Mouse (Mus musculus) MEL (cell line): ENCODE results near the gene Slc35c2.

ENCODE experiments used
- CTCF ChIP-seq, 3 experiments: IDR thresholded peaks in 2 of 3; conservative IDR thresholded peaks in 1 of 3; 2 replicates each; pipeline ENCODE4 v1.5.1; 2011 to 2012; ENCODE audit warnings: low read length in 3 of 3, low read depth in 2 of 3, mild to moderate bottlenecking in 2 of 3, improper control_type of control experiment in 1 of 3, inconsistent platforms in 1 of 3, mixed read lengths in 1 of 3, moderate library complexity in 1 of 3; ENCODE audit not compliant: control insufficient read depth in 1 of 3, insufficient read depth in 1 of 3, poor library complexity in 1 of 3, severe bottlenecking in 1 of 3
- EP300 ChIP-seq, 2 experiments: IDR thresholded peaks; 2 replicates each; pipeline ENCODE4 v1.6.1; 2011; ENCODE audit warnings: improper control_type of control experiment in 2 of 2, low read length in 2 of 2, low read depth in 1 of 2, mild to moderate bottlenecking in 1 of 2
- GATA1 ChIP-seq: IDR thresholded peaks from 2 replicates; pipeline ENCODE4 v1.6.1; 2011; ENCODE audit warnings: low read depth, low read length, improper control_type of control experiment
- MAFK ChIP-seq: IDR thresholded peaks from 2 replicates; pipeline ENCODE4 v1.6.1; 2011; ENCODE audit warnings: low read depth, mild to moderate bottlenecking, low read length, improper control_type of control experiment, borderline replicate concordance
- MAX ChIP-seq: IDR thresholded peaks from 2 replicates; pipeline ENCODE4 v1.6.1; 2011; ENCODE audit warnings: low read length, improper control_type of control experiment
- MXI1 ChIP-seq: IDR thresholded peaks from 2 replicates; pipeline ENCODE4 v1.6.1; 2011; ENCODE audit warnings: mild to moderate bottlenecking, low read depth, low read length, improper control_type of control experiment
- POLR2A ChIP-seq, 2 experiments: IDR thresholded peaks; 2 replicates each; pipeline ENCODE4 v1.6.1; 2011 to 2012; ENCODE audit warnings: low read length in 2 of 2, mild to moderate bottlenecking in 2 of 2, control low read depth in 1 of 2, improper control_type of control experiment in 1 of 2, low read depth in 1 of 2, moderate library complexity in 1 of 2; ENCODE audit not compliant: control insufficient read depth in 1 of 2, insufficient read depth in 1 of 2, poor library complexity in 1 of 2
- POLR2AphosphoS2 ChIP-seq: IDR thresholded peaks from 2 replicates; pipeline ENCODE4 v1.6.1; 2011; ENCODE audit warnings: low read length, improper control_type of control experiment
- TBP ChIP-seq: IDR thresholded peaks from 2 replicates; pipeline ENCODE4 v1.8.0; 2011; ENCODE audit warnings: low read depth, low read length, improper control_type of control experiment

DNA sequence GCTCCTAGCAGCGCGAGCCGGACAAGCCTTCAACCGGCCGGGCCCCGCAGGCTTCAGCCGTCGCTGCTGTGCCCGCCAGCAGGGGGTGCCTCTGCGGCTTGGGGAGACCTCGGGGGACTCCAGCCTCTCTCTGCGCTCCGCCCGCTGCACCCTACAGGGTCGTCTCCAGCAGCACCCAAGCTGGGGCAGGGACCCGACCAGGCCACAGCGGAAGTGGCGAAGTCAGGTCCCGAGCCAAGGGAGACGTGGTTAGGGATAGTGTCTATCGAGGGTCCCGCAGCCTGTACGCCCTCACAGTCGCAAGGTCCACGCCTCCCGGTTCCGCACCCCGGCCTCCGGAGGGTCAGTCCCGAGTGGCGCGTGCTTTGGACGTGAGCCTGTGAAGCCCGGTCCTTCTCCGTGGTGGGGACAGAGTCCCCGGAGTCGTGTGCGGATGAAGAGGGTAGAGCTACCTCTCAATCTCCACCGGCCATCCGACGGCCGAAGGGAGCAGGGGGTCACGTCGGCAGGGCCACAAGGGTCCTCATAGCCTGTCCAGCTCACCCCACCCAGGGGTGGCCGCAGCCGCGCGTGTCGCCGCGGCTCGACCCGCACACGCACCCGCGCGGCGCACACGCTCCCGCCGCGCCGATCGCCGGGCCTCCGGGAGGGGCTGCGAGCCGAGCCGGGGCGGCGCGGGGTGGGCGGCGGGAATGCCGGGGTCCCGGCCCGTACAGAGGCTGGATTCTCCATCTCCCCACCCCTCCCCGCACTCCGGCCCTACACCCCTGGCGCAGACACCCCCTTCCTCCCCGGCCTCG lies 54.0 kb downstream of the Slc35c2 start:
- TF ChIP-seq EP300 (IDR thresholded peaks at IDR 0.05; ENCODE audit: low read depth in 1 of 2, low read length in 2 of 2) (no peak), CTCF (IDR thresholded peaks at IDR 0.05 in 2 of 3, conservative IDR thresholded peaks at IDR 0.05 in 1 of 3; ENCODE audit: control insufficient read depth in 1 of 3, insufficient read depth in 1 of 3, low read depth in 2 of 3, low read length in 3 of 3, poor library complexity in 1 of 3, severe bottlenecking in 1 of 3) (no peak), POLR2A (IDR thresholded peaks at IDR 0.05; ENCODE audit: control insufficient read depth in 1 of 2, insufficient read depth in 1 of 2, low read depth in 1 of 2, low read length in 2 of 2, poor library complexity in 1 of 2) (no peak), MAFK (no peak), GATA1 (no peak), MAX (no peak), TBP (no peak), MXI1 (no peak), POLR2AphosphoS2 (no peak)
